In the genomic region with DNA sequence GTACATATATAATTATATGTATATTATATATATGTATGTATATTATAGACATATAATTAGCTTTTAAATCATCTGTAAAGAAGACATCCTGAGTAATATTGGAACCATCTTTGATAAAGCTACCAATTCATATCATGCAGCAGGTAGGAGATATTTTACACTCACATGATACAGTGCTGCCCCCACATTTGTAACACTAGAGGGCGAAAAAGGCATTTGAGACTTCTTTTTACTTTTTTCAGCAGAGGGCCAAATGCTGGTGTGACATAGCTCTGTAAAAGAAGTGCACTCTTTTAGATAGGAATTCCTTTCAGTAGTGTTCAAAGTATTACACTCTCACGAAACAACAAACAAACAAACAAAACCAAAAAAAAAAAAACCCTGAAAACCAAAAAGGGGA, we compare ENCODE assay signal across 9 mouse cellular contexts. TPM values are rescaled to one million over a fixed set of nuclear protein-coding genes. Genes with fewer than 3 reads are reported as not detected.
DNase-seq lines count a peak whose midpoint lies in the region; ATAC-seq and TF ChIP-seq lines count a peak whose summit lies in the region.
"Had no signal": no experiment of that assay in that cellular context is flagged by ENCODE, and none has a peak within 500 bp of the region (broad histone marks: within the 10 kb centered on the region; RNA-seq: fewer than 3 reads in every experiment).

No protein-coding gene starts in this region.

- 21% methylated on average over 2 of the region's 2 CpGs for WGBS in midbrain, postnatal 0 days
- WGBS in midbrain, embryonic 13.5 days, result 18% methylated on average over 2 of the region's 2 CpGs
- WGBS in lung, adult 2 months, result 10% methylated on average over 2 of the region's 2 CpGs

- no peak overlapping the region for H3K4me3 ChIP-seq in midbrain, postnatal 0 days (ENCODE audit: low read depth, low read length)
- H3K4me3 ChIP-seq in midbrain, embryonic 13.5 days (replicated peaks), result no peak overlapping the region
- H3K4me3 ChIP-seq in lung, adult 2 months (replicated peaks; ENCODE audit: extremely low read depth, low read depth, low read length), result no peak overlapping the region

- no peak for ATAC-seq in cerebellum, adult (ENCODE audit: insufficient number of reproducible peaks, low FRiP score, low TSS enrichment)
- ATAC-seq in midbrain, postnatal 0 days (ENCODE audit: low FRiP score), result no peak
- no peak for ATAC-seq in midbrain, embryonic 13.5 days

- peak; percentile 89 for TF ChIP-seq CTCF in midbrain, postnatal 0 days (IDR thresholded peaks at IDR 0.05)
- peak; percentile 51; the same call in 1 of the 2 replicates for TF ChIP-seq CTCF in brain, embryonic 14.5 days (IDR thresholded peaks at IDR 0.05; ENCODE audit: borderline replicate concordance, extremely low read depth, insufficient read depth, insufficient read length)
- TF ChIP-seq CTCF in lung, adult 2 months (IDR thresholded peaks at IDR 0.05; ENCODE audit: insufficient read depth, low read length), result peak; percentile 15; the same call in 1 of the 2 replicates

- H3K36me3 ChIP-seq in midbrain, postnatal 0 days (ENCODE audit: insufficient read depth, low read length), result no peaks in the 10 kb centered on the region
- no peaks in the 10 kb centered on the region for H3K36me3 ChIP-seq in midbrain, embryonic 13.5 days

- no peak overlapping the region for H3K9ac ChIP-seq in midbrain, postnatal 0 days (replicated peaks; ENCODE audit: low read length, poor library complexity, severe bottlenecking)
- H3K9ac ChIP-seq in midbrain, embryonic 13.5 days (replicated peaks), result no peak overlapping the region

- H3K27ac ChIP-seq in midbrain, postnatal 0 days (ENCODE audit: low read depth, low read length), result no peak overlapping the region
- no peak overlapping the region for H3K27ac ChIP-seq in midbrain, embryonic 13.5 days

- no peaks in the 10 kb centered on the region for H3K9me3 ChIP-seq in midbrain, postnatal 0 days (ENCODE audit: low read length)
- no peaks in the 10 kb centered on the region for H3K9me3 ChIP-seq in midbrain, embryonic 13.5 days

- peak; percentile 63 for DNase-seq in cerebellum, adult 9-10 months
- peak; percentile 83 for DNase-seq in midbrain, postnatal 0 days (ENCODE audit: low spot score)
- DNase-seq in brain, embryonic 14.5 days (ENCODE audit: low read depth), result peak; percentile 82
- peak; percentile 50 for DNase-seq in heart, postnatal 4 days
- no peak for DNase-seq in lung, adult 2 months
- no peak for DNase-seq in spleen, postnatal 14 days (ENCODE audit: low spot score in 2 of 2)

- no peaks in the 10 kb centered on the region for H3K27me3 ChIP-seq in midbrain, postnatal 0 days (ENCODE audit: insufficient read depth, low read length)
- no peaks in the 10 kb centered on the region for H3K27me3 ChIP-seq in midbrain, embryonic 13.5 days
- H3K27me3 ChIP-seq: Patski had no signal

- no peaks in the 10 kb centered on the region; the same call in 1 of the 2 replicates for H3K4me1 ChIP-seq in midbrain, postnatal 0 days (ENCODE audit: insufficient read depth, low read length)
- H3K4me1 ChIP-seq in midbrain, embryonic 13.5 days (replicated peaks), result peaks cover 15% of the 10 kb centered on the region
- H3K4me1 ChIP-seq in lung, adult 2 months (ENCODE audit: control insufficient read depth, insufficient read depth, low read length), result peaks cover 7% of the 10 kb centered on the region; the same call in 1 of the 2 replicates

- H3K4me2 ChIP-seq in midbrain, postnatal 0 days (ENCODE audit: low read depth, low read length, poor library complexity, severe bottlenecking), result no peak overlapping the region
- no peak overlapping the region for H3K4me2 ChIP-seq in midbrain, embryonic 13.5 days (replicated peaks)

- no peak for TF ChIP-seq POLR2A in brain, embryonic 14.5 days (IDR thresholded peaks at IDR 0.05; ENCODE audit: borderline replicate concordance, extremely low read depth, insufficient read depth, insufficient read length, poor library complexity, severe bottlenecking)
- no peak for TF ChIP-seq POLR2A in lung, adult 2 months (IDR thresholded peaks at IDR 0.05; ENCODE audit: borderline replicate concordance, extremely low read depth, low read depth, low read length)

RNA-seq across cellular contexts. Expression of a gene that starts 0.9 kb away (rescaled TPM):
- 64.5 and 72.3 TPM in 2 replicates for total RNA-seq in midbrain, postnatal 0 days (2014; rRNA removed)
- 34.7 and 36.9 TPM in 2 replicates for polyA plus RNA-seq in midbrain, postnatal 0 days (2015; fragmentation: Nextera tagmentation; extraction: Ambion mirVana)
- polyA plus RNA-seq in midbrain, embryonic 13.5 days (2015; fragmentation: Nextera tagmentation; extraction: Ambion mirVana), result 39.2 and 41.1 TPM in 2 replicates
- 65.0 and 69.8 TPM in 2 replicates for polyA plus RNA-seq in brain, embryonic 14.5 days (2012; rRNA removed)
- total RNA-seq in heart, postnatal 4 days (2021), result 1 to 10 TPM; 9.2 to 9.3 TPM
- 7.7 and 10.2 TPM in 2 replicates for polyA plus RNA-seq in lung, adult 2 months (2012; rRNA removed)

RNA-seq across cellular contexts. Expression of a gene that starts 1.1 kb away (rescaled TPM):
- total RNA-seq in midbrain, postnatal 0 days (2014; rRNA removed), result 14.8 and 18.6 TPM in 2 replicates
- 50.0 and 52.5 TPM in 2 replicates for polyA plus RNA-seq in midbrain, postnatal 0 days (2015; fragmentation: Nextera tagmentation; extraction: Ambion mirVana)
- polyA plus RNA-seq in midbrain, embryonic 13.5 days (2015; fragmentation: Nextera tagmentation; extraction: Ambion mirVana), result 47.2 and 47.9 TPM in 2 replicates
- polyA plus RNA-seq in brain, embryonic 14.5 days (2012; rRNA removed), result 16.0 and 25.6 TPM in 2 replicates
- total RNA-seq in heart, postnatal 4 days (2021), result 10 to 100 TPM; 13.3 to 15.6 TPM
- 4.2 and 7.5 TPM in 2 replicates for polyA plus RNA-seq in lung, adult 2 months (2012; rRNA removed)

RNA-seq across cellular contexts. Expression of a gene that starts 16.1 kb away (rescaled TPM):
- total RNA-seq in midbrain, postnatal 0 days (2014; rRNA removed), result 3.0 and 7.7 TPM in 2 replicates
- polyA plus RNA-seq in midbrain, postnatal 0 days (2015; fragmentation: Nextera tagmentation; extraction: Ambion mirVana), result 2.0 and 2.2 TPM in 2 replicates
- polyA plus RNA-seq in midbrain, embryonic 13.5 days (2015; fragmentation: Nextera tagmentation; extraction: Ambion mirVana), result 1.0 and 1.6 TPM in 2 replicates
- 1.9 and 3.1 TPM in 2 replicates for polyA plus RNA-seq in brain, embryonic 14.5 days (2012; rRNA removed)
- 1 to 10 TPM; 1.1 to 1.5 TPM for total RNA-seq in heart, postnatal 4 days (2021)
- polyA plus RNA-seq in lung, adult 2 months (2012; rRNA removed), result 0.21 and 0.40 TPM in 2 replicates

Comparison
In these comparisons a context has a peak if more than half of its experiments do, and no peak if none do; other contexts are left out.
1. DNase-seq: peak in cerebellum, adult 9-10 months (single experiment), midbrain, postnatal 0 days (single experiment), brain, embryonic 14.5 days (single experiment) and heart, postnatal 4 days (single experiment); none in lung, adult 2 months (single experiment) and spleen, postnatal 14 days (0 of 2).
2. CTCF ChIP-seq: peak in every context shown above with its lines; median percentile 89 in midbrain, postnatal 0 days; 51 in brain, embryonic 14.5 days; 15 in lung, adult 2 months.